Mouse (Mus musculus) cerebellum, postnatal 14 days (tissue): ENCODE measurements around the gene Iqgap3.

Experiments used
- DNase-seq, 2 experiments: peaks; one replicate each; pipeline ENCODE4 v3.0.0; 2021; ENCODE audit warnings: mixed read lengths in 2 of 2

Gene Iqgap3

DNA sequence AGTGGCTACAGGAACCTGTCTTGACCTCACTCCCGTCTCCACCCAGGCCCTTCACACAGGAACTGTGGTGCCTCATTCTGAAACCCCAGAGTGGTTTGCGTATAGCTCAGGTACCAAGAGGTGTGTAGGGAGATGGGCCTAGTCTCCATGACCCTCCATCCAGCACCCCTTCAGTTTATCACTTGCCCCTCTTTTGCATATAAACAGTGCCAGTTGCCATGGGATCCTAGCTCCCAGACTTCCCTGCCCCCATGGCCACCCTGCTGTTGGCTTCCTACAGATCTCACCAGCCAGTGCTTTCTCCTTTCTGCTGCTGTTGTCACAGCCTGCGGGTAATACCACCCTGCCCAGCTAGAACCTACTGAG is 69.2 kb downstream of the Iqgap3 start:
- peak in 1 of 2 experiments; percentile 14 for DNase-seq

DNA sequence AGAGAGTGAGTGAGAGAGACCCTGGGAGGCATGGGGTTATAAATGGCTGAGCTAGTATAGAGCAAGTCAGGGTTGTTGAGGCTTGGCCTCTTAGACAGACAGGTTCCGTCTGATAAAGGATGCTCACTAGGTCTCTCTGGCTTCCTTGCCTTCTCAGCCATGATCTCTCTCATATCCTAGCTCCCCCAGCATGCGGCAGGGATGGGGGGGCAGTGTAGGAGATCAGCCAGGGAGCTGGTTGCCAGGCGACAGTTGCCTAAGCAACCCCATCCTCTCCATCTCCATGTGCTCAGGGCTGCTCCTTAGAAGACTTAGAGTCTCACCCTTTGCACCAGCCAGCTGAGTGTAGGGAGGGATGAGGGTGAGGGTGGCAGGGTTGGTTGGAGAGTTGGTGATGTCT is 70.3 kb downstream of the Iqgap3 start:
- DNase-seq: peak; percentile 87 to 89

DNA sequence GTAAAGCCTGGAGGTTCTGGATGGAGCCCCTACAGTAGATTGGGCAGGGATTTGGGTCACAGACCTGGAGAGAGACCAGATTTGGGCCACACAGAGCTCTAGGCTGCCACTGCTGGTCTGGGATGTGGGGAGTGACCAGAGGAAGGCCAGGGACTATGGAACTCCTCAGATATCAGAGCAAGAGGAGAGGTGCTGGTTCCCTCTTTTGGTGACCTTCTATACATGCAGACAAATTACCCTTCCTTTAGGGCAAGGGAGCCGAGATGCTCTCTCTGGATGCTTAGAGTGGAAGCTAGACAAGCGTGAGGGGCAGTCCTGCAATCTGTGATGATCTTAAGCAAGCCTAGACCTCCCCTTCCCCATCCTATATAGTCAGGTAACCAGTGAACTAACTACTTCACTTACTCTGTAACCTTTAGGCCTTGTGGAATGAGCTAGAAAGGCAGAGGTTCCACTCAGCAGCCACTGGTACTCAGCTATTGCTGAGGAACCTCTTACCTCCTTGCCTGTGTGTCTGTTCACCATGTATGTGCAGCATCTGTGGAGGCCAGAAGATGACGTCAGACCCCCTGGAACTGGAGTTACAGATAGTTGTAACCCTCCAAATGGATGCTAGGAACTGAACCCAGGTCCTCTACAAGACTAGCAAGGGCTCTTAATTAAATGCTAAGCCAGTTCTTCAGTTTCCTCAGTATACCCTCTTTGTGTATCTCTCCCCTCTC is 71.7 kb downstream of the Iqgap3 start:
- DNase-seq: no peak

DNA sequence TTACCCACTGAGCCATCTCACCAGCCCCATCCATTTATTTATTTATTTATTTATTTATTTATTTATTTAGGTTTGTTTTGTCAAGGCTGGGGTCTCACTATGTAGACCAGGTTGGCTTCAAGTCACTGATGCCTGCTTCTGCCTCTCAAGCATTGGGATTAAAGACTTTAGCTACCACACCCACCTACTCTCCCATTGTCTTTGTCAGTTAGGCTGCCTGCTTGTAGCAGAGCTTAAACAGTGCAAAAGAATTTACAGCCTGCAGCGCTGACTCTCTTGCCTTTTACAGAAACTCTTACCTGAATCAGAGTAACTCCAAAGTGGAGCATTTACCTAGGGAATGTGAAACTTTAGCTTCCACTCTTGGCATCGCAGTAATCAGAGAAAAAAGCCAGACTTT is 72.5 kb downstream of the Iqgap3 start:
- no peak for DNase-seq

DNA sequence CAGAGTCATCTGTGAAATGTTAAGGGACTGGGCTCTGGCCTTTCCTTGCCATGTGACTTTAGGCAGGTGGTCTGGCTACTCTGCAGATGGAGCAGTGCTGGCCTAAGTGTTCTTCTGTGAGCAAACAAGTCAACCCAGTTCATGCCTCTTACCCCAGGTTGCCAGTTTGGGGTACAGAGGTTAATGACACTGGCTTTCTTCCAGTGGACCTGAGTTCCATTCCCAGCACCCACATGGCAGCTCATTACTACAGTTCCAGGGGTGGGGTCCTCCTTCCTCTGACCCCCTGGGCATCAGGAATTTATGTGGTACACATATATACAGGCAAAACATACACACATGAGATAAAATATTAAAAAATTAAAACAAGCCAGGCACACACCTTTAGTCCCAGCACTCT is 75.0 kb downstream of the Iqgap3 start:
- DNase-seq: no peak

DNA sequence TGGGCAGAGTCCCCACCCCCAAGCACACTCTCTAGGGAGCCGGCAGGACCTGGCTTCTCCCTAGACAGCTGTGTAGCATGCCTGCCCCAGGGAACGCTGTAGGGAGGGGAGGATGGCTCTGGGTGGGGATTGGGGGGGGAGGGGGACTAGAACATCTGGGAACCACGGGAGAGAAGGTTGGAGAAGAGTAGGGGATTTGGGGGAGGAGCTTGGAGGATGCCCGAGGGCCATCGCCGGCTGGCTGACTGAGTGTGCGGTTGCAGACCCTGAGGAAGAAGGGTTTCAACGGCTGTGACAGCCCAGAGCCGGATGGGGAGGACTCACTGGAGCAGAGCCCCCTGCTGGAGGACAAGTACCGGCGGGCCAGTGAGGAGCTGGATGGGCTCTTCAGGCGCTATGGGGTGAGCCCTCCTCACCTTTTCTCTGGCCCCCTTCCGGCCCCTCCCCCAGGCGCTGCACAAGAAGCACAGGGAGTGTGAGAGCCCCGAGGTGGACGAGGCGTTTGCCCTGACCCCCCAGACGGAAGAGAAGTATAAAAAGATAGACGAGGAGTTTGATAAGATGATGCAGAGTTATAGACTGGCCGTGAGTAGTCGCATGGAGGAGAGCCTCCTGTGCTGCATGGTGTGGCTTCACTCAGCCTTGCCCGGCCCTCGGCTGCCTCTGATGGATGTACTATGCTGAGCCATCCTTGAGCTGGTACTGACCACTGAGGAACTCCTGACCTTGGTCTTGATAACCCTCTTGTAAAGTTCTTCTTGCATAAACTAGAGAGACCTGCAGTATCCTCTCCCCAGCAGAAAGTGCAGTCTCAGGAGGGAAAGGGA is 76.2 kb downstream of the Iqgap3 start:
- peak; percentile 55 to 72 for DNase-seq

DNA sequence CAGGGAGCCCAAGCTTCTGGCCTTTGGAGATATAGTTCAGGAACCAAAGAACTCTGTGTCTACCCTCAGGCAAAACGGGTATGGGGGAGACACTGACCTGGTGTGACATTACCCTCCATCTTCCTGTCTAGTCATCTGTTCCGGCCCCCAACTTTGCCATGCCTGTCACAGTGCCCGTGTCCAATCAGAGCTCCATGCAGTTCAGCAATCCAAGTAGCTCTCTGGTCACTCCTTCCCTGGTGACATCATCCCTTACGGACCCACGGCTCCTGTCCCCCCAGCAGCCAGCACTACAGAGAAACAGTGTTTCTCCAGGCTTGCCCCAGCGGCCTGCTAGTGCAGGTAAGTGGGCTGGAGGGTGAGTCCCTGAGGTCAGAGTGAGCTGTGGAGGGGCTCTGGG is 77.2 kb downstream of the Iqgap3 start:
- DNase-seq: no peak

DNA sequence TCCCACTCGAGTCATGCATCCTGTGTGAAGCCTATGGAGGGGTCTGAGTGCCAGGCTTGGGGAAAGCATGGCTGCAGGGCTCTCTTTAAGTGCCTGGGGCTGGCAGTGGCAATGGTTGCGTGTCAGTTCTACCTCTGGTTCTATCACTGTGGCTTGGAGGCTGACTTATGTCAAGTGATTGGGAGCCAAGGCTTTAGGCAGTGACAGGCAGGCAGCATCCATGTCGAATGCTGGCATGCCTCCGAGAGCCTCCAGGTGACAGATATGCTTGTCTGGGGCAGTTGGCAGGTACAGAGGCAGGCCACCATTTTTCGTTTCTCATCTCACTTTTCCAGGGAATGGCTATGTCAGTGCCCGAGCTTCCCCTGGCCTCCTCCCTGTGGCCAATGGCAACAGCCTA is 79.1 kb downstream of the Iqgap3 start:
- DNase-seq: peak; percentile 72 to 73

DNA sequence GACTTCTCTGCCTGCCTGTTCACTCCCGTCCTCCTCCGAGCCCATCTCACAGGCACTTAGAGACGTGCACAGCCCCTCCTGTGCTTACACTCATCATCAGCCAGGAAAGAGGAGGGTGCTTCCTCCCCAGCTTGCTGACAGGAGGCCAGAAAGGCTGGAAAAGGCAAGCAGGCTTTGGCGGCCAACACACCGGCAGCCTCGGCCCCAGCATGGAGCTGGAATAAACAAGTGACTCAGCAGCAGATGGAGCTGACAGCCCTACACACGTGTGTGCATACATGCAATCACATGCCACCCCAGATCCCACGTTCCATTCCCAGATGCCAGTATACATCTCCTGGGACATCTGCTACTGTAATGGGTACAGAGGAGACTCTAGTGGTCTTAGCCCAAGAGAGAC is 80.5 kb downstream of the Iqgap3 start:
- DNase-seq: peak; percentile 94

DNA sequence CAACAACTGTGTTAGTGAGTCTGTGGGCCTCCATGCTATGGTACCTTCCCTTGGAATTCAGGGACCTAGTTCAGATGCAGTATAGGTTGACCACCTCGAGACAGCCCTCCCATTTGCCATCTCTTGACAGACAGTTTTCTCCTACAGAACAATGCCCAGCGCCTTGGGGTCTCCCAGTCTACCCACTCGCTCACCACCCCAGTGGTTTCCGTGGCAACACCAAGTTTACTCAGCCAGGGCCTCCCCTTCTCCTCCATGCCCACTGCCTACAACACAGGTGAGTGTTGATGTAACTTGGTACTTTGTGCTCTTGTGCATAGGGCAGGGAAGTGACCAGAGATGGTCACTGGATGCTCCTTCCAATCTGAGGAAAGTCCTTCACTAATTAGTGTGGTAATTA is 81.0 kb downstream of the Iqgap3 start:
- DNase-seq: no peak

DNA sequence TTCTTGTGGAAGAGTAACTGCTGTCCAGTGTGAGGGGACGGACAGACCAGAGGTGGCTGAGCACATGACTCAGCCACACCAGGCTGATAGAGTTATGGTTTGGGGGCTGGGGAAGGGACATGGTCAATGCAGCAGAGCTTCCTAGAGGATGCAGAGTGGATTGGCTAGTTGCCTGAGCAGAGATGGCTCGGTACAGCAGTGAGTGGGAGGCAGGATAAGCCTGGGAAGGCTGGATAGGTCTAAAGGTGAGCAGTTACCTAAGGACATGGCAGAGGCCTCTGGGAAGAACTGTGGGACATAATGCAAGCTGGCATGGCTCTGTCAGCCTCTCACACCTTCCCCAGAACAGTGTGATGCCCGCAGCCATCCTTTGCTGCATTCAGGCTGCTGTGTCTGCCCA is 82.1 kb downstream of the Iqgap3 start:
- no peak for DNase-seq

DNA sequence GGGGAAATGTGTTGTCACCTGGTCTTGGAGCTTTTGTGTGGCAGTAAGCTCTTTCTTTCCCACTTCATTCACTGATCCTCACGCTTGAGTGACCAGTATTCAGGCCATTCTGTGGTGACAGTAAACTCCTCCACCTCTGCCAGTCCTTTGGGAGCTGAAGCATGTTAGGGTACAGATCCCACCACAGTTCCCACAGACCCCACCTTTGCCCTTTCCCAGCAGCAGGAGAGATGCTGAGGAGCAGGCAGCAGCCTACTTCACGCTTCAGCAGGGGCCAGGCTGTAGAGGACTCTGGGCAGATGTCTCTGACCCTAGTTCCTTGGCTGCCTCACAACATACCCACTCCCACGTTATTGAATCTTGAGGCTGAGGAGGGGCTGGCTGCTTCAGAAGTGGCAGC is 82.5 kb downstream of the Iqgap3 start:
- no peak for DNase-seq

DNA sequence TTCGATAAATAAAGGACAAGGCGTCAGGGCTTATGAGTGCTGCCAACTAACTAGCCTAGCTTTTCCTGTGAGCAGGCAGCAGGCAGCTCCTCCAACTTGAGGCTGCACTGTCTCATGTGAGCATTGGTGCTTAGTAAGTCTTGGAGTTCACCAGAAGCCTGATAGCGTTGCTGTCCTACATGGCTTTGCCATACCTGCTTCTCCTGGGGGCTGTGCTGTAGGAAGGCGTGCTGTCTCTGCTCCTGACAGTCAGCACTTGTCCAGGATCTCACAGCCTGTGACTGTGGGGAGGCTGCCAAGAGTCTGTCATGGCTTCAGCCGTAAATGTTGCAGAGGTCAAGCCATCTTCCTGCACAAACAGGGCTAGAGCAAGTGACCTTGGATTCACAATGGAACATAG is 84.3 kb downstream of the Iqgap3 start:
- peak; percentile 59 to 64 for DNase-seq

DNA sequence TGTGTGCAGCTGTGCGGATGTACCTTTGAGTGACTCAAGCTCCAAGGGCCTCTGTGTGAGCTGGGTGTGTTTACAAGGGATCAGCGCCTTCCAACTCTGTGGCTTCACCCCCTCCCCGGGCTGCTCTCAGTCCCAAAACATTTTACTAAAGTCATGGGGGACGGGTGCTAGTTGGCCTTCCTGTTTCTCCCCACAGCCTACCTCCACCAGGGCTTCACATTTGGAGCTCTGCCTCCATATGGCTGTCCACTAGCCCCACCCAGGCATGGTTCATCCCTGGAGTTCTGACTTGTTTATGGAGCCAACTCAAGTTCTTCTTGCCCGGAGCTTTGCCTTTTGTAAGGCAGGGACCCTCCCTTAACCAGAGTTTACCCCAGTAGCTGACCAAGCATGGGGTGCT is 88.6 kb downstream of the Iqgap3 start:
- no peak for DNase-seq
